Mouse (Mus musculus) forebrain, embryonic 15.5 days (tissue): ENCODE data around the gene Noto. TPM values are rescaled to one million over a fixed set of nuclear protein-coding genes. Genes with fewer than 3 reads are reported as not detected.

ENCODE experiments used
- ATAC-seq: fragments of 200-750 bp; cut with Nextera tagmentation; replicated peaks from 2 replicates; pipeline ENCODE4 v1.8.0; 2017; ENCODE audit warnings: mild to moderate bottlenecking, moderate TSS enrichment, moderate library complexity
- H3K27ac ChIP-seq: fragments of 300-500 bp; sonication (generic); replicated peaks from 2 replicates; pipeline ENCODE4 v1.5.1; 2015; ENCODE audit warnings: mild to moderate bottlenecking, inconsistent platforms
- H3K27me3 ChIP-seq: fragments of 300-500 bp; sonication (generic); 2 replicates; pipeline ENCODE4 v1.6.1; 2015; ENCODE audit warnings: inconsistent platforms
- H3K36me3 ChIP-seq: fragments of 300-500 bp; sonication (generic); 2 replicates; pipeline ENCODE4 v1.6.1; 2015; ENCODE audit warnings: mild to moderate bottlenecking, inconsistent platforms
- H3K4me1 ChIP-seq: fragments of 300-500 bp; sonication (generic); 2 replicates; pipeline ENCODE4 v1.6.1; 2015; ENCODE audit warnings: inconsistent platforms
- H3K4me2 ChIP-seq: fragments of 300-500 bp; sonication (generic); replicated peaks from 2 replicates; pipeline ENCODE4 v1.6.1; 2015; ENCODE audit warnings: mild to moderate bottlenecking, inconsistent platforms
- H3K4me3 ChIP-seq: fragments of 300-500 bp; sonication (generic); 2 replicates; pipeline ENCODE4 v1.5.1; 2015; ENCODE audit warnings: mild to moderate bottlenecking, inconsistent platforms
- H3K9ac ChIP-seq: fragments of 300-500 bp; sonication (generic); replicated peaks from 2 replicates; pipeline ENCODE4 v1.6.1; 2015; ENCODE audit warnings: mild to moderate bottlenecking, inconsistent platforms
- H3K9me3 ChIP-seq: fragments of 300-500 bp; sonication (generic); 2 replicates; pipeline ENCODE4 v1.6.1; 2016; ENCODE audit warnings: inconsistent platforms
- WGBS: fragments of 180-500 bp; shearing (Covaris S2); methylation state at CpG from one replicate; pipeline ENCODE4 v1.1.7; 2015; ENCODE audit warnings: mixed read lengths; 5-methylcytosine and 5-hydroxymethylcytosine counted together
- polyA plus RNA-seq: library from polyadenylated mRNA; unstranded; fragments of >200 nt; fragmentation: Nextera tagmentation; extraction: Ambion mirVana; gene quantifications from 2 replicates; pipeline ENCODE4 v1.2.1, GENCODE M21; 2015

The Noto gene
- polyA plus RNA-seq, 1 experiment from 2014 or later = not detected

DNA sequence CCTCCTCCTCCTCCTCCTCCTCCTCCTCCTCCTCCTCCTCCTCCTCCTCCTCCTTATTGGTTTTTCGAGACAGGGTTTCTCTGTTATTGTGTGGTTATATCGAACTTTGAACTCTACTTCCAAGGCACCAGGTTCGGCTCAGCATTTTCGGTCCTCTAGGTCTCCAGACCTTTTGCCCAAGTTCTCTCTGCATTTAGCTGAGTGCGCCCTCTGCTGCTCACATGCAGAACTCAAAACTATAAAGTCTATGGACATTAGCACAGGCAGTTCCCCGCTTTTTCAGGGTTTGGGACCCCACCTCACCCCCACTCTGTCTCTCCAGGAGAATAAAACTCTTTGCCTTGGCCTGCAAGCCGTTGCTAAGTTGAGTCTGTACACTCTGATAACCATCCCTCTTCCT is 31.9 kb upstream of the Noto start:
- no peaks in the 10 kb centered on the region for H3K9me3 ChIP-seq
- H3K27ac ChIP-seq = no peak overlapping the region
- no peak overlapping the region for H3K9ac ChIP-seq
- H3K36me3 ChIP-seq = no peaks in the 10 kb centered on the region
- H3K4me3 ChIP-seq = no peak overlapping the region
- no peak overlapping the region for H3K4me2 ChIP-seq
- no peaks in the 10 kb centered on the region for H3K4me1 ChIP-seq
- WGBS = 18% methylated on average over 5 of the region's 7 CpGs
- no peak for ATAC-seq
- no peaks in the 10 kb centered on the region for H3K27me3 ChIP-seq

GRCm38 (mm10) chr6:85395360-85395759 is 28.3 kb upstream of the Noto start:
- Histone ChIP-seq H3K4me3 (no peak overlapping the region), H3K9me3 (no peaks in the 10 kb centered on the region), H3K27me3 (no peaks in the 10 kb centered on the region), H3K4me1 (peaks cover 6% of the 10 kb centered on the region), H3K36me3 (no peaks in the 10 kb centered on the region), H3K4me2 (no peak overlapping the region), H3K27ac (no peak overlapping the region), H3K9ac (no peak overlapping the region)
- ATAC-seq = no peak
- 88% methylated on average over 2 of the region's 2 CpGs for WGBS

DNA sequence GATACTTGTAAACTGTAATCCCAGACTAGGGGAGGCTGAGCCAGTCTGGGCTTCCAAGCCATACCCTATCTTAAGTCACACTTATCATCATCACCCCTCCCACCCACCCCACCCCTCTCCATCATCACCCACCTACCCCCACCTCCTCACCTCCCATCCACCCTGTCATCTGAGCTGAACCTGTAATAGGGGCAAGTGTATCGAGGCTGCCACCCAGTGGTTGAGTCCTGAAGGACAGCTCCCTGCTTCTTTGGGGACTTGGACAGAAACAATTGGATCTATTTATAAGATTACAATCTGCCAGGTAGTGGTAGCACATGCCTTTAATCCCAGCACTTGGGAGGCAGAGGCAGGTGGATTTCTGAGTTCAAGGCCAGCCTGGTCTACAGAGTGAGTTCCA is 26.5 kb upstream of the Noto start:
- ATAC-seq = no peak
- Histone ChIP-seq H3K27ac (no peak overlapping the region), H3K4me3 (no peak overlapping the region), H3K4me2 (no peak overlapping the region), H3K9ac (no peak overlapping the region), H3K4me1 (peaks cover 6% of the 10 kb centered on the region), H3K27me3 (no peaks in the 10 kb centered on the region), H3K36me3 (no peaks in the 10 kb centered on the region), H3K9me3 (no peaks in the 10 kb centered on the region)
- 17% methylated on average over 1 of the region's 1 CpGs for WGBS

DNA sequence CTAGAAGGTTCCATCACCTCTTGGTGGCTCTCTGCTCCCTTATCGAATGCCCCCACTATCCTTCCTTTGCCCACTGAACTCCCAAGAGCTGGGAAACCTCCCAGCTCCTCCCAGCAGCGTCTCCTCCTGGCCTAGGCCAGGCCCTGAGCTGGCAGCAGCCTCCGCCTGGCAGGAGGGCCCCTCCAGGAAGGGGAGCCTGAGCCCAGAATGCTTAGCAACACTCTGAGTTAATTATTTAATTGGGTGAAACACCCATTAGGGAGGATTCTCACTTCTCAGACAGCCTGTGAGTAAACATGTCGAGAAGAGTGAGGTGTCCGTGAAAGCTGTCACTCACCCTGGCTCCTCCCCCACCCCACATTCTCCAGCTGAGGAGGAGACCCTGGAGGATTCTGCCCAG is 24.0 kb upstream of the Noto start:
- no peaks in the 10 kb centered on the region for H3K27me3 ChIP-seq
- ATAC-seq = peak; percentile 81

GRCm38 (mm10) chr6:85402613-85403012 is 21.1 kb upstream of the Noto start:
- H3K4me1 ChIP-seq = peaks cover 10% of the 10 kb centered on the region
- H3K4me2 ChIP-seq = no peak overlapping the region
- no peak overlapping the region for H3K9ac ChIP-seq
- H3K27me3 ChIP-seq = peaks cover 3% of the 10 kb centered on the region
- no peak for ATAC-seq
- H3K9me3 ChIP-seq = no peaks in the 10 kb centered on the region
- no peaks in the 10 kb centered on the region for H3K36me3 ChIP-seq
- peak overlapping the region; percentile 68; the same call in 1 of the 2 replicates for H3K27ac ChIP-seq
- WGBS = 42% methylated on average over 2 of the region's 2 CpGs
- no peak overlapping the region for H3K4me3 ChIP-seq

More for the DNA sequence above, 24.0 kb upstream of the Noto start:
- H3K36me3 ChIP-seq = no peaks in the 10 kb centered on the region
- no peak overlapping the region for H3K9ac ChIP-seq
- no peak overlapping the region for H3K4me3 ChIP-seq
- 0 out of 2 replicates have a peak overlapping the region, but pooled peaks have one; percentile 45 for H3K27ac ChIP-seq
- WGBS = 26% methylated on average over 5 of the region's 5 CpGs
- no peak overlapping the region for H3K4me2 ChIP-seq
- H3K9me3 ChIP-seq = no peaks in the 10 kb centered on the region
- H3K4me1 ChIP-seq = peaks cover 10% of the 10 kb centered on the region

DNA sequence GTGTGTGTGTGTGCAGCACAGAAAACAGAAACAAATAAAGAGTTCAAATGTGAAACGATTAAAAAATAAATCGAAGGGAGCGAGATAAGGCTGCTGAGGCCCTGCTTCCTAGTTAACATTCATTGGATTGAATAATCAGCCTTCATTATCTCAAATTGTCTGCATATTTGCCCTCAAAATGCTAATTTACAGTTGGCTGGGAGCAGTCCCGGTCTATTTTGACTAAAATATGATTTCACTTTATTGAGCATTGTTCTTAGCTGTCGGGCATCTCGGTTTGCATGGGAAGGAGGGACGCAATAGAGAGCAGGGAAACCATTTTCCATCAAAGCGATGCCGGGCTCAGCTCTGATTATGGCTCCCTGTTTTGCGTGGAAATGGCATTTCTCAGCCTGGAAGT is 20.6 kb upstream of the Noto start:
- Histone ChIP-seq H3K4me1 (peaks cover 10% of the 10 kb centered on the region), H3K36me3 (no peaks in the 10 kb centered on the region), H3K27me3 (peaks cover 6% of the 10 kb centered on the region), H3K4me3 (no peak overlapping the region), H3K27ac (peak overlapping the region; percentile 68), H3K4me2 (no peak overlapping the region), H3K9me3 (no peaks in the 10 kb centered on the region), H3K9ac (no peak overlapping the region)
- no peak; the same call in 1 of the 2 replicates for ATAC-seq
- 52% methylated on average over 10 of the region's 10 CpGs for WGBS

DNA sequence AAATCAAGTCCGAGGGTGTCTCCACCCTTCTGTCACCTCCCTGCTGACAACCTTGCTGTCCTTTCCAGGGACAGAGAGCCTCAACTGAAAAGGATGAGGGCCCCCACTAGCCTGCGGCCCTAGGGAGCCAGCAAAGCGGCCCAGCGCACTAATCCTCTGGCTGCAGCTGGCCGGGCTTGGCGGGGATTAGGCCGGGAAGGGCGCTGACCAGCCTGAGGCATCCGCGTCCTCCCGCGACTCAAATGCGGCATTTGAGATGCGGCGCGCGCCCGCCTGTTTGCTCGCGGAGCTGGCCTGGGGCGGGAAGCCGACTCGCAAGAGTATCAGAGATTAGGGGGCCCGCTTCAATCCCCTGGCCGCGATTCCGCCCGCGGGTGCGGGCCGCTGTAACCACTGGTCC is 14.7 kb upstream of the Noto start:
- peaks cover 32% of the 10 kb centered on the region for H3K27me3 ChIP-seq
- H3K36me3 ChIP-seq = no peaks in the 10 kb centered on the region
- peak overlapping the region; percentile 39 for H3K9ac ChIP-seq
- H3K27ac ChIP-seq = no peak overlapping the region
- H3K4me2 ChIP-seq = peak overlapping the region; percentile 40
- no peak for ATAC-seq
- WGBS = 2% methylated on average over 31 of the region's 31 CpGs
- peak overlapping the region; percentile 24 for H3K4me3 ChIP-seq
- H3K4me1 ChIP-seq = peaks cover 5% of the 10 kb centered on the region
- no peaks in the 10 kb centered on the region for H3K9me3 ChIP-seq

DNA sequence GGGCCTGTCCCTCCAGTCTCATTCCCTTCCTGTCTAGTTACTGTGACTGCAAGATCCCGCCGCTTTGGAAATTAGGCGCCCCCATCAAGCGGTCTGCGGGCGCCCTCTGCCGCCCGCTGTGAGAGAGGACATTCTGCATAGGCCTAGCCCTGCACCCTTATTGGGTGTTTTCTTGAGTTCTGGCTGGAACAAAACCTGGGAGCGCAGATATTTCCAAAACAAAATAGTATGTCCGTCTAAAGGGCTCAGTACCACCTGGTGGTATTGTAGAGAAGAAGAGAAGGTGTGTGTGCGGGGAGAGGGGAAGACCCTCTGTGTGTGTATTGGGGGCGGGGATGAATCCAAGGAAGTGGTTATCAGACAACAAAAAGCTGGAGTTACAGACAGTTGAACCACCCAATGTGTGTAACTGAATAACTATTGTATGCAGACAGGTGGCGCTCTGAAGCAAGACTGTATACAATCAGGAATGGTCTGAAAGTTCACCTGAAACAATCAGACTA is 12.9 kb upstream of the Noto start:
- Histone ChIP-seq H3K4me1 (peaks cover 5% of the 10 kb centered on the region), H3K27me3 (peaks cover 32% of the 10 kb centered on the region), H3K36me3 (no peaks in the 10 kb centered on the region), H3K27ac (no peak overlapping the region), H3K9ac (no peak overlapping the region), H3K4me2 (no peak overlapping the region), H3K9me3 (no peaks in the 10 kb centered on the region), H3K4me3 (no peak overlapping the region)
- 11% methylated on average over 13 of the region's 13 CpGs for WGBS
- peak; percentile 88 for ATAC-seq

- no peaks in the 10 kb centered on the region for H3K36me3 ChIP-seq
- H3K27ac ChIP-seq = no peak overlapping the region
- H3K9me3 ChIP-seq = no peaks in the 10 kb centered on the region
- no peak overlapping the region for H3K9ac ChIP-seq
- H3K4me2 ChIP-seq = no peak overlapping the region
- WGBS = 69% methylated on average over 3 of the region's 3 CpGs
- no peak for ATAC-seq
- H3K4me1 ChIP-seq = no peaks in the 10 kb centered on the region
- no peaks in the 10 kb centered on the region for H3K27me3 ChIP-seq
- no peak overlapping the region for H3K4me3 ChIP-seq
Observed at GRCm38 (mm10) chr6:85415829-85416228, 7.9 kb upstream of the Noto start.

GRCm38 (mm10) chr6:85419150-85419549 is 4.5 kb upstream of the Noto start:
- H3K4me3 ChIP-seq = no peak overlapping the region
- no peak overlapping the region for H3K4me2 ChIP-seq
- no peak overlapping the region for H3K27ac ChIP-seq
- no peaks in the 10 kb centered on the region for H3K27me3 ChIP-seq
- no peaks in the 10 kb centered on the region for H3K9me3 ChIP-seq
- no peaks in the 10 kb centered on the region for H3K36me3 ChIP-seq
- WGBS = 90% methylated on average over 2 of the region's 2 CpGs
- ATAC-seq = no peak
- no peak overlapping the region for H3K9ac ChIP-seq
- no peaks in the 10 kb centered on the region for H3K4me1 ChIP-seq

GRCm38 (mm10) chr6:85431274-85431841 is 7.7 kb downstream of the Noto start:
- H3K9me3 ChIP-seq = no peaks in the 10 kb centered on the region
- peak; percentile 65 for ATAC-seq

DNA sequence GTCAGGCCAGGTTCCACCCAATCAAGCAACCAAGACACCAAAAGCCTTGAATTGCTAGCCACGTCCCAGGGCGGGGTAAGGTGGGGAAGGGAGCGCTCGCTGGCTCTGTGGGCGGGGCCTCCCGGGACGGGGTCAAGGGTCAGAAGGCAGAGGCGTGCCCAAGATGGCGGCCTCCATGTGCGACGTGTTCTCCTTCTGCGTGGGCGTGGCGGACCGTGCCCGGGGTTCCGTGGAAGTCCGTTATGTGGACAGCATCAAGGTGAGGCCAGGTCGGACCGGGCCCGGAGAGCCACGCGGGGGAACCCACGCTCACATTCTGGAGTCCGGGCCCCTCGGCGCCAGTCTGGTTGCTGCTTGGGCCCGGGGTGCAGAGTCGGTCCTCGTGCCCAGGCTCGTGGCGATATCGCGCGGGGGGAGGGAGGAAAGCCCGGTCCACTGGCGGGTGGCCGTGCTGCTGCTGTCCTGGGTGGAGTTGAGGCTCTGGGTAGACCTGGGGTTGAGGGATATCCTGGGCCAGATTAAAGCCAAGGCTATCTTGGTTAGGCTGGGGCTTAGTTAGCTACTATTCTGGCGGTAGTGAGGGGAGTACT is 8.3 kb downstream of the Noto start, which contains the start of gene Smyd5:
TSS of gene Smyd5 (plus strand) at position 148 of the 590 bp plus-strand sequence.
- peak; percentile 77 for ATAC-seq
- H3K9ac ChIP-seq = peak within 1 kb of the TSS; percentile 67
- WGBS = under 1% methylated on average over 39 of the region's 39 CpGs
- H3K4me3 ChIP-seq = peak within 1 kb of the TSS; percentile 80
- H3K36me3 ChIP-seq = no peaks in the 10 kb centered on the region
- H3K27me3 ChIP-seq = no peaks in the 10 kb centered on the region
- peaks cover 16% of the 10 kb centered on the region for H3K4me1 ChIP-seq
- H3K9me3 ChIP-seq = no peaks in the 10 kb centered on the region
- H3K4me2 ChIP-seq = peak within 1 kb of the TSS; percentile 90
- no peak within 1 kb of the TSS for H3K27ac ChIP-seq

More at GRCm38 (mm10) chr6:85431274-85431841, 7.7 kb downstream of the Noto start:
- Histone ChIP-seq H3K27ac (no peak overlapping the region), H3K27me3 (no peaks in the 10 kb centered on the region), H3K9ac (peak overlapping the region; percentile 67), H3K36me3 (no peaks in the 10 kb centered on the region), H3K4me2 (peak overlapping the region; percentile 90), H3K4me1 (peaks cover 16% of the 10 kb centered on the region), H3K4me3 (peak overlapping the region; percentile 80)
- 51% methylated on average over 8 of the region's 8 CpGs for WGBS
